Mouse (Mus musculus) forebrain, embryonic 11.5 days (tissue): ENCODE measurements at regions not wholly inside any gene's neighbourhood (a gene's known extent, or its start where the extent isn't known, plus 50 kb on each side); places are given as distances from the start of the nearest gene placed in this dataset.
A peak's percentile ranks its signal among the peaks of the same experiment; 100 is the strongest.

ENCODE experiments used
- ATAC-seq: fragments of 200-750 bp; cut with Nextera tagmentation; replicated peaks from 2 replicates; pipeline ENCODE4 v1.8.0; 2017; ENCODE audit warnings: moderate TSS enrichment; ENCODE audit not compliant: low FRiP score
- DNase-seq: peaks from one replicate; pipeline ENCODE4 v3.0.0-alpha.2; 2017; ENCODE audit warnings: low spot score
- H3K27ac ChIP-seq: fragments of 300-500 bp; sonication (generic); 2 replicates; pipeline ENCODE4 v1.5.1; 2014; ENCODE audit warnings: low read depth, low read length
- H3K27me3 ChIP-seq: fragments of 300-500 bp; sonication (generic); 2 replicates; pipeline ENCODE4 v1.6.1; 2014; ENCODE audit warnings: mild to moderate bottlenecking, low read length, mixed read lengths; ENCODE audit not compliant: control insufficient read depth, insufficient read depth
- H3K36me3 ChIP-seq: fragments of 300-500 bp; sonication (generic); 2 replicates; pipeline ENCODE4 v1.6.1; 2014; ENCODE audit warnings: mild to moderate bottlenecking, low read length, moderate library complexity, mixed read lengths; ENCODE audit not compliant: control insufficient read depth, insufficient read depth
- H3K4me1 ChIP-seq: fragments of 300-500 bp; sonication (generic); replicated peaks from 2 replicates; pipeline ENCODE4 v1.6.1; 2014; ENCODE audit warnings: low read length, mixed read lengths; ENCODE audit not compliant: control insufficient read depth, insufficient read depth
- H3K4me2 ChIP-seq: fragments of 300-500 bp; sonication (generic); 2 replicates; pipeline ENCODE4 v1.6.1; 2014; ENCODE audit warnings: low read depth, mild to moderate bottlenecking, low read length, moderate library complexity, mixed read lengths; ENCODE audit not compliant: severe bottlenecking
- H3K4me3 ChIP-seq: fragments of 300-500 bp; sonication (generic); 2 replicates; pipeline ENCODE4 v1.5.1; 2014; ENCODE audit warnings: low read depth, low read length
- H3K9ac ChIP-seq: fragments of 300-500 bp; sonication (generic); 2 replicates; pipeline ENCODE4 v1.6.1; 2014; ENCODE audit warnings: low read length
- H3K9me3 ChIP-seq: fragments of 300-500 bp; sonication (generic); 2 replicates; pipeline ENCODE4 v1.6.1; 2016; ENCODE audit warnings: low read length, mixed read lengths; ENCODE audit not compliant: control insufficient read depth
- WGBS: fragments of 180-500 bp; shearing (Covaris S2); extraction: QIAGEN DNeasy Blood & Tissue Kit; methylation state at CpG from one replicate; pipeline ENCODE4 v1.1.7; 2014; 5-methylcytosine and 5-hydroxymethylcytosine counted together

DNA sequence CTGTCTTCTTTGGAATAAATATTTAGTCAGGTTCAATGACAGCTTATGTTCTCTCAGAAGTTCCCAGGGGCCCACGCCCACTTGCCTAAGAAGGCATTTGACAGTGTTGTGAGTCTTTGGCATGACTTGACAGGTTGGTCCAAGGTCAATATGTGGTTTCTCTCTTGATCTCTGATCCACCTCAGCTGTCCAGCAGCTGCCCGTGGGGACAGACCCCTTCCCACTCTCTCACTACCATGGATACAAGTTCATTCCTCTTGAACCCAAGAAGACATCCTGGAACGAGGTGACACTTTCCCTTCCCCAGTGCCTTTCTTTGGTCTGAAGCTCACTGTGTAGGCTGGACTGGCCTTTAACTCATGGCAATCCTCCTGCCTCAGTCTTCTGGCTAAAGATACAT lies 145.0 kb upstream of the Lef1 start:
- Histone ChIP-seq H3K9me3 (no peaks in the 10 kb centered on the region), H3K4me3 (no peak overlapping the region), H3K4me1 (peaks cover 12% of the 10 kb centered on the region; the same call in 1 of the 2 replicates), H3K36me3 (no peaks in the 10 kb centered on the region), H3K9ac (no peak overlapping the region), H3K27me3 (no peaks in the 10 kb centered on the region), H3K27ac (no peak overlapping the region), H3K4me2 (no peak overlapping the region)
- no peak for DNase-seq
- 84% methylated on average over 3 of the region's 3 CpGs for WGBS
- ATAC-seq, result no peak

DNA sequence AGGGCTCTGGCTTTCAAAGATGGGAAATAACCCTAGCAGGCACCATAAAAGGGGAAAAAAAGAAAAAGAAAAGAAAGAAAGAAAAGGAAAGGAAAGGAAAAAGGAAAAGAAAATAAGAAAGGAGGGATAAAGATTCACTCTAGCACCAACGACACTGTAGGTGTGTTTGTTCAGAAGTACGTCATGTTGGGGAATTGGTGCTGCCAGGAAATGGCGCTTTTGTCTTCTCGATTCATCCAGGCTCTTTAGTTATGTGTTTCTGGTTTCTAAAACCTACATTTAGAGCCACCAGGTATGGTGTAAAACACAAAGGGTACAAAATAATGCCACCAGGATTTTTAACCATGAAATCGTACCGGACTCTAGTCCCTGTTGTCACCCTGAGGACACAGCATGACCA lies 146.2 kb upstream of the Lef1 start:
- no peak overlapping the region; the same call in 1 of the 2 replicates for H3K9ac ChIP-seq
- DNase-seq, result no peak
- H3K9me3 ChIP-seq, result no peaks in the 10 kb centered on the region
- H3K36me3 ChIP-seq, result no peaks in the 10 kb centered on the region
- H3K4me3 ChIP-seq, result no peak overlapping the region
- H3K27me3 ChIP-seq, result no peaks in the 10 kb centered on the region
- 66% methylated on average over 6 of the region's 6 CpGs for WGBS
- H3K4me1 ChIP-seq, result peaks cover 12% of the 10 kb centered on the region; the same call in 1 of the 2 replicates
- H3K4me2 ChIP-seq, result peak overlapping the region; percentile 51; the same call in 1 of the 2 replicates
- no peak for ATAC-seq
- peak overlapping the region; percentile 63; the same call in 1 of the 2 replicates for H3K27ac ChIP-seq

GRCm38 (mm10) chr3:130963625-130964024 lies 146.6 kb upstream of the Lef1 start:
- Histone ChIP-seq H3K36me3 (no peaks in the 10 kb centered on the region), H3K4me2 (peak overlapping the region; percentile 51), H3K27me3 (no peaks in the 10 kb centered on the region), H3K9ac (peak overlapping the region; percentile 16; the same call in 1 of the 2 replicates), H3K4me3 (peak overlapping the region; percentile 4; the same call in 1 of the 2 replicates), H3K27ac (peak overlapping the region; percentile 63), H3K4me1 (peaks cover 12% of the 10 kb centered on the region; the same call in 1 of the 2 replicates), H3K9me3 (no peaks in the 10 kb centered on the region)
- WGBS, result 13% methylated on average over 11 of the region's 11 CpGs
- DNase-seq (peak; percentile 85), ATAC-seq (peak; percentile 68)

DNA sequence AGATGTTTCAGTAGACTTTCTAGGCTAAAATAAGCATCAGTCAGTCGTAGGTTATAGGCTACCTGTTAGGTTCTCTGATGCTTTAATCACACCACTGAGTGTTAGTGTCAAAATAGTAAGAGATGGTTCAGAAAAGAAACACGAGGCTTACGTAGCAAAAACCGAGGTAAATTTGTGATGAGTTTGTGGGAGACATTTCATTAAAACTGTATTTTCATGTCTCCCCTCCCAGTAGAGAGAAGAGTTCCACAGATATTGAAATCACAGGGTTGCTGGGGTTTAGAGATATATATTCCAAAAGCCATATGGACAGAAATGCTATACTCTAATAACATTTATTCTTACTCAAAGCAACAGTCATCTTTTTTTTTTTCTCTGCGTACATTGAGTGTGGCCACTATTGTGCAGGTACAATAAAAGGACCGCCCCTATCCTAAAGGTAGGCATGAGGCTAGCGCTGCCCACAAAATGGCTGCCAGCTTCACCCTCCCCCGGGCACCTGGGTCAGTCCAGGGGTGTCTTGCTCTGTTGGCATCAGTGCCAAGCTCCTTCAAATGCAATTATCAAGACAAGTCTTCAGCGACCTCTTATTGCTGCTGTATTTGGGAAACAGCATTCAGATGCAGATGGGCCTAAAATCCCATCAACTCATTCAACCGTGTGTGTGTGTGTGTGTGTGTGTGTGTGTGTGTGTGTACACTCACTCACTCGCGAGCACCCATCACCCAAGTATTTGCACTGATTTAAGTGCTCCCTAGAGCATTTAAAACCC lies 147.4 kb upstream of the Lef1 start:
- WGBS, result 13% methylated on average over 12 of the region's 12 CpGs
- no peaks in the 10 kb centered on the region for H3K36me3 ChIP-seq
- peak overlapping the region; percentile 4; the same call in 1 of the 2 replicates for H3K4me3 ChIP-seq
- H3K27me3 ChIP-seq, result no peaks in the 10 kb centered on the region
- H3K4me1 ChIP-seq, result peaks cover 12% of the 10 kb centered on the region; the same call in 1 of the 2 replicates
- H3K9me3 ChIP-seq, result no peaks in the 10 kb centered on the region
- peak overlapping the region; percentile 16; the same call in 1 of the 2 replicates for H3K9ac ChIP-seq
- ATAC-seq (peak; percentile 78), DNase-seq (peak; percentile 78)
- peak overlapping the region; percentile 51 for H3K4me2 ChIP-seq
- peak overlapping the region; percentile 63; the same call in 1 of the 2 replicates for H3K27ac ChIP-seq

DNA sequence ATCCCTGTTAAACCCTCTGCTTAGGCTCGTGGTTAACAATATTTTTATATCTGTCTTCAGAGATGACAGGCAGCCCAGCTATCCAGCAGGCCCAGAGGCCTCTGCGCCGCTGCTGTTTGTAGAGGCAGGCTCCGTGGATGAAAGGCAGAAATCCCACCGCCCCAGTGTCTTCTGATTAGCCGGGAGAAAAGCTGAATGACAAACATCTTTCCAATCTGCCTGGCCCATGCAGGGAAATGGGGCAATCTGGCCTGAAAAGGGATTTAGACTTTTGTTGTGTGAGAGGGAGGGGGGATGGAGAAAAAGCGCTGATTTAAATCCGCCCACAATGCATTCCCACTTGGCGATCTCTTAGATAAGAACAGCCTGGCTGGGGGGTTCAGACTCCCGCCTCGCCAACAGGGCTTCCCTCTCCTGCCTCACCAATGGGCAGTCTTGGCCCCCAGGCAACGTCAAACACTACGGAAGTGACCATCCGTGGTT lies 148.1 kb upstream of the Lef1 start:
- Histone ChIP-seq H3K9ac (no peak overlapping the region), H3K4me2 (peak overlapping the region; percentile 51), H3K36me3 (no peaks in the 10 kb centered on the region), H3K27ac (peak overlapping the region; percentile 58), H3K9me3 (no peaks in the 10 kb centered on the region), H3K4me3 (no peak overlapping the region), H3K4me1 (peaks cover 12% of the 10 kb centered on the region; the same call in 1 of the 2 replicates), H3K27me3 (no peaks in the 10 kb centered on the region)
- 4% methylated on average over 14 of the region's 14 CpGs for WGBS
- ATAC-seq, result peak; percentile 77
- peak; percentile 80 for DNase-seq

DNA sequence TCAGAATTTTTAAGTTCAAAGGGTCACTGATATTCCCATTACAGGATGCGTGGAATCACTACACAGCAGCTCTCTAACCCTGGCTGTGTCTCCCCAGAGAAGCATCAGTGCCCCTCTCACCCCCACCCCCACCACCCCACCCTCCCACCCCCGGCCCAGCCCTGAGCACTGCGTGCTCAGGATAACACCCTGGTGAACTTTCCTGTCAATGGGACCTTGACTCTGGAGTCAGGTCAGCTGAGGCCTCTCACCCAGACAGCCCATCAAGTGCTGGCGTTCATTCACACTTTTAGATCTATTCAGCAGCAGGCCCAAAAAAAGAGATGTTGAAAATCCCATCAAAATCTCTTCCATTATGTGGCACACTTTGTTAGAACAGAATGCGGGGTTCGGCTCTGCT lies 148.6 kb upstream of the Lef1 start:
- H3K4me1 ChIP-seq, result peaks cover 12% of the 10 kb centered on the region; the same call in 1 of the 2 replicates
- H3K27ac ChIP-seq, result peak overlapping the region; percentile 58
- 15% methylated on average over 6 of the region's 6 CpGs for WGBS
- peak overlapping the region; percentile 15; the same call in 1 of the 2 replicates for H3K4me2 ChIP-seq
- ATAC-seq (peak; percentile 40), DNase-seq (no peak)
- no peaks in the 10 kb centered on the region for H3K27me3 ChIP-seq
- H3K4me3 ChIP-seq, result no peak overlapping the region
- H3K9me3 ChIP-seq, result no peaks in the 10 kb centered on the region
- H3K36me3 ChIP-seq, result no peaks in the 10 kb centered on the region
- no peak overlapping the region for H3K9ac ChIP-seq

DNA sequence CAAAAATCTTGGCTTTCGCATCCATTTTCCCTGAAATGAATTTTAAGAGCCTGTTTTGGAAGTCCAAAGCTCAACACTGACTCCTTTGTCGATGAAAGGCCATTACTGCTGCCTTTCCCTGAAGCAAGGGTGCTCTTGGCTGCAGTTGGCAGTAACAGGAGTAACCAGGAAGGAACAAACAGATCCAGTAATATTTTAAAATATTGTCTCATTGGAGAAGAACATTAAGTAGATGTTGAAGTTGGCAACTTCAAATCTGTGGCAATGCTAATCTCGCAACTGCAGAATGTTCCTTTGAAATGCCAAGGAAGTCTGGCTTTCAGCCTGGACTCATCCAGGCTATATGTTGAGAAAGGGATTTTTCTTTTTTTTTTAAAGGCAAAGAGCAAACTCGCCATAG lies 154.3 kb upstream of the Lef1 start:
- Histone ChIP-seq H3K4me1 (no peaks in the 10 kb centered on the region), H3K9me3 (no peaks in the 10 kb centered on the region; the same call in 1 of the 2 replicates), H3K4me3 (no peak overlapping the region), H3K9ac (no peak overlapping the region), H3K4me2 (no peak overlapping the region), H3K27ac (no peak overlapping the region), H3K36me3 (no peaks in the 10 kb centered on the region), H3K27me3 (no peaks in the 10 kb centered on the region)
- 90% methylated on average over 4 of the region's 4 CpGs for WGBS
- DNase-seq (no peak), ATAC-seq (no peak)

GRCm38 (mm10) chr3:130951381-130951780 lies 158.9 kb upstream of the Lef1 start:
- H3K9ac ChIP-seq, result no peak overlapping the region
- no peak for ATAC-seq
- WGBS, result 74% methylated on average over 2 of the region's 2 CpGs

More at GRCm38 (mm10) chr3:130951381-130951780, 158.9 kb upstream of the Lef1 start:
- Histone ChIP-seq H3K4me3 (no peak overlapping the region), H3K9me3 (no peaks in the 10 kb centered on the region; the same call in 1 of the 2 replicates), H3K27ac (no peak overlapping the region), H3K27me3 (no peaks in the 10 kb centered on the region), H3K4me2 (no peak overlapping the region), H3K4me1 (no peaks in the 10 kb centered on the region), H3K36me3 (no peaks in the 10 kb centered on the region)
- DNase-seq, result peak; percentile 23
